In the genomic region with DNA sequence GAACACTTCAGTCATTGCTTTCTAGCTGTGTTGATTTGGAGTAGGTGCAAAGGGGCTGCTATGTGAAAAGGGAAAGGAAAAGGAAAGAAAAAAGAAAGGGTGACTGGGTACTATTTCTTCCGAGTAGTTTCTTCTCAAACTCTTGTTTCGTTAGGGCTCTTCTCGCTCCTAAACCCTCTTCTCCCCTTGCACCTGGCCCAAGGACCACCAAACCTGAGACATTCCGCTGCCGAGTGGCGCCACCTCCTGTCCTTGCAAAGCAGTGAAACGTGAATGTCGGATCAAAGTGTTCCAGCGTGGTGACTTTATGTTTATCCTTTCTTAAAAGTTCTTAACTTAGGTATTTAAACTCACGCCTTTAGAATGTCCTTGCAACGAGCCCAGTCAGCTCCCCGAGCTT, we compare ENCODE assay signal across 8 mouse cellular contexts. TPM values are rescaled to one million over a fixed set of nuclear protein-coding genes. Genes with fewer than 3 reads are reported as not detected.
DNase-seq lines count a peak whose midpoint lies in the region; ATAC-seq and TF ChIP-seq lines count a peak whose summit lies in the region.

No protein-coding gene starts in this region.

- peak; percentile 91 for TF ChIP-seq CTCF in gastrocnemius, adult 2 months (IDR thresholded peaks at IDR 0.05)

- peak overlapping the region; percentile 68 for H3K4me3 ChIP-seq in gastrocnemius, adult 2 months
- peak overlapping the region; percentile 15 for H3K4me3 ChIP-seq in forebrain, embryonic 15.5 days
- peak overlapping the region; percentile 34 for H3K4me3 ChIP-seq in intestine, embryonic 16.5 days (ENCODE audit: low read length)
- H3K4me3 ChIP-seq in lung, embryonic 15.5 days, result peak overlapping the region; percentile 33
- H3K4me3 ChIP-seq in neural tube, embryonic 15.5 days (replicated peaks), result peak overlapping the region; percentile 15

- H3K27ac ChIP-seq in gastrocnemius, adult 2 months, result 0 out of 2 replicates have a peak overlapping the region, but pooled peaks have one; percentile 17
- H3K27ac ChIP-seq in forebrain, embryonic 15.5 days (replicated peaks), result no peak overlapping the region
- no peak overlapping the region for H3K27ac ChIP-seq in intestine, embryonic 16.5 days (ENCODE audit: low read length)
- no peak overlapping the region for H3K27ac ChIP-seq in lung, embryonic 15.5 days
- no peak overlapping the region for H3K27ac ChIP-seq in neural tube, embryonic 15.5 days (replicated peaks)

- WGBS in forebrain, embryonic 15.5 days, result under 1% methylated on average over 12 of the region's 12 CpGs
- under 1% methylated on average over 12 of the region's 12 CpGs for WGBS in intestine, embryonic 16.5 days
- WGBS in lung, embryonic 15.5 days, result under 1% methylated on average over 12 of the region's 12 CpGs
- WGBS in neural tube, embryonic 15.5 days, result under 1% methylated on average over 12 of the region's 12 CpGs

- ATAC-seq in forebrain, embryonic 15.5 days (replicated peaks), result no peak
- no peak for ATAC-seq in intestine, embryonic 16.5 days
- ATAC-seq in lung, embryonic 15.5 days (ENCODE audit: borderline replicate concordance, extremely low read depth, low FRiP score, low TSS enrichment), result no peak
- ATAC-seq in neural tube, embryonic 15.5 days (ENCODE audit: low FRiP score), result no peak

- peak overlapping the region; percentile 66 for H3K4me2 ChIP-seq in forebrain, embryonic 15.5 days (replicated peaks)
- peak overlapping the region; percentile 62 for H3K4me2 ChIP-seq in intestine, embryonic 16.5 days (ENCODE audit: low read depth, low read length)
- H3K4me2 ChIP-seq in lung, embryonic 15.5 days, result peak overlapping the region; percentile 66
- peak overlapping the region; percentile 69 for H3K4me2 ChIP-seq in neural tube, embryonic 15.5 days

- intact Hi-C loops in gastrocnemius, adult 2 months (cut with DNase I), result loop anchor here (1.0 kb wide), 2 partner anchors 24 to 47 kb away; no protein-coding TSS in a partner anchor

- H3K9me3 ChIP-seq in forebrain, embryonic 15.5 days, result no peaks in the 10 kb centered on the region
- no peaks in the 10 kb centered on the region for H3K9me3 ChIP-seq in intestine, embryonic 16.5 days (ENCODE audit: control insufficient read depth, low read length)
- no peaks in the 10 kb centered on the region for H3K9me3 ChIP-seq in lung, embryonic 15.5 days
- no peaks in the 10 kb centered on the region for H3K9me3 ChIP-seq in neural tube, embryonic 15.5 days (replicated peaks)

- peaks cover 32% of the 10 kb centered on the region for H3K4me1 ChIP-seq in forebrain, embryonic 15.5 days
- H3K4me1 ChIP-seq in intestine, embryonic 16.5 days (ENCODE audit: control insufficient read depth, insufficient read depth, low read length), result peaks cover 19% of the 10 kb centered on the region
- H3K4me1 ChIP-seq in lung, embryonic 15.5 days, result peaks cover 41% of the 10 kb centered on the region
- peaks cover 34% of the 10 kb centered on the region for H3K4me1 ChIP-seq in neural tube, embryonic 15.5 days

- DNase-seq in gastrocnemius, adult 2 months, result peak; percentile 63
- no peak for DNase-seq in gastrocnemius, adult 8-10 months (ENCODE audit: low spot score in 2 of 2)
- peak; percentile 20 for DNase-seq in adipocyte (ENCODE audit: low spot score)
- DNase-seq in layer of hippocampus, adult 9-11 months, result no peak

- H3K27me3 ChIP-seq in forebrain, embryonic 15.5 days, result peaks cover 5% of the 10 kb centered on the region; the same call in 1 of the 2 replicates
- no peaks in the 10 kb centered on the region for H3K27me3 ChIP-seq in intestine, embryonic 16.5 days (replicated peaks; ENCODE audit: control insufficient read depth, insufficient read depth, low read length)
- H3K27me3 ChIP-seq in lung, embryonic 15.5 days, result peaks cover 20% of the 10 kb centered on the region
- peaks cover 18% of the 10 kb centered on the region for H3K27me3 ChIP-seq in neural tube, embryonic 15.5 days (replicated peaks)

- no peak overlapping the region for H3K9ac ChIP-seq in forebrain, embryonic 15.5 days (replicated peaks)
- no peak overlapping the region for H3K9ac ChIP-seq in intestine, embryonic 16.5 days (ENCODE audit: low read depth, low read length)
- no peak overlapping the region; the same call in 1 of the 2 replicates for H3K9ac ChIP-seq in lung, embryonic 15.5 days
- no peak overlapping the region for H3K9ac ChIP-seq in neural tube, embryonic 15.5 days (replicated peaks)

- no peaks in the 10 kb centered on the region for H3K36me3 ChIP-seq in forebrain, embryonic 15.5 days
- H3K36me3 ChIP-seq in intestine, embryonic 16.5 days (ENCODE audit: control insufficient read depth, insufficient read depth, low read length), result no peaks in the 10 kb centered on the region
- H3K36me3 ChIP-seq in lung, embryonic 15.5 days, result no peaks in the 10 kb centered on the region
- H3K36me3 ChIP-seq in neural tube, embryonic 15.5 days, result no peaks in the 10 kb centered on the region

RNA-seq across cellular contexts. Expression of a gene that starts 2.4 kb away (rescaled TPM):
- 100 to 1,000 TPM in 1 of 2 experiments, 10 to 100 TPM in 1; 81.2 to 115 TPM for total RNA-seq in gastrocnemius, adult 2 months (2021)
- 100 to 1,000 TPM in 1 of 4 experiments, 10 to 100 TPM in 3; 41.8 to 112 (median 61.1) TPM for total RNA-seq in gastrocnemius, adult 8-10 months (2022)
- 10.5 and 14.0 TPM in 2 replicates for polyA plus RNA-seq in forebrain, embryonic 15.5 days (2015; fragmentation: Nextera tagmentation; extraction: Ambion mirVana)
- polyA plus RNA-seq in intestine, embryonic 16.5 days (2015; fragmentation: Nextera tagmentation; extraction: Ambion mirVana), result 0.76 and 1.1 TPM in 2 replicates
- polyA plus RNA-seq in lung, embryonic 15.5 days (2015; fragmentation: Nextera tagmentation; extraction: Ambion mirVana), result 11.6 and 11.9 TPM in 2 replicates
- 1.3 and 1.8 TPM in 2 replicates for polyA plus RNA-seq in neural tube, embryonic 15.5 days (2015; fragmentation: Nextera tagmentation; extraction: Ambion mirVana)

RNA-seq across cellular contexts. Expression of a gene that starts 13.1 kb away (rescaled TPM):
- 10 to 100 TPM; 41.0 to 50.3 TPM for total RNA-seq in gastrocnemius, adult 2 months (2021)
- 10 to 100 TPM; 44.6 to 48.2 (median 47.8) TPM for total RNA-seq in gastrocnemius, adult 8-10 months (2022)
- polyA plus RNA-seq in forebrain, embryonic 15.5 days (2015; fragmentation: Nextera tagmentation; extraction: Ambion mirVana), result 31.3 and 39.8 TPM in 2 replicates
- 47.7 and 55.6 TPM in 2 replicates for polyA plus RNA-seq in intestine, embryonic 16.5 days (2015; fragmentation: Nextera tagmentation; extraction: Ambion mirVana)
- polyA plus RNA-seq in lung, embryonic 15.5 days (2015; fragmentation: Nextera tagmentation; extraction: Ambion mirVana), result 37.9 and 47.4 TPM in 2 replicates
- polyA plus RNA-seq in neural tube, embryonic 15.5 days (2015; fragmentation: Nextera tagmentation; extraction: Ambion mirVana), result 31.0 and 39.5 TPM in 2 replicates

RNA-seq across cellular contexts. Expression of a gene that starts 15.1 kb away (rescaled TPM):
- 1 to 10 TPM; 1.4 to 2.1 TPM for total RNA-seq in gastrocnemius, adult 2 months (2021)
- 1 to 10 TPM; 1.1 to 2.1 (median 1.5) TPM for total RNA-seq in gastrocnemius, adult 8-10 months (2022)
- 12.7 and 14.7 TPM in 2 replicates for polyA plus RNA-seq in forebrain, embryonic 15.5 days (2015; fragmentation: Nextera tagmentation; extraction: Ambion mirVana)
- polyA plus RNA-seq in intestine, embryonic 16.5 days (2015; fragmentation: Nextera tagmentation; extraction: Ambion mirVana), result 18.4 and 19.8 TPM in 2 replicates
- 69.8 and 76.9 TPM in 2 replicates for polyA plus RNA-seq in lung, embryonic 15.5 days (2015; fragmentation: Nextera tagmentation; extraction: Ambion mirVana)
- polyA plus RNA-seq in neural tube, embryonic 15.5 days (2015; fragmentation: Nextera tagmentation; extraction: Ambion mirVana), result 23.8 and 25.3 TPM in 2 replicates

RNA-seq across cellular contexts. Expression of a gene that starts 22.2 kb away (rescaled TPM):
- 10 to 100 TPM; 76.4 to 89.9 TPM for total RNA-seq in gastrocnemius, adult 2 months (2021)
- total RNA-seq in gastrocnemius, adult 8-10 months (2022), result 100 to 1,000 TPM in 1 of 4 experiments, 10 to 100 TPM in 3; 76.8 to 106 (median 90.5) TPM
- 196 and 207 TPM in 2 replicates for polyA plus RNA-seq in forebrain, embryonic 15.5 days (2015; fragmentation: Nextera tagmentation; extraction: Ambion mirVana)
- 140 and 150 TPM in 2 replicates for polyA plus RNA-seq in intestine, embryonic 16.5 days (2015; fragmentation: Nextera tagmentation; extraction: Ambion mirVana)
- 222 and 233 TPM in 2 replicates for polyA plus RNA-seq in lung, embryonic 15.5 days (2015; fragmentation: Nextera tagmentation; extraction: Ambion mirVana)
- polyA plus RNA-seq in neural tube, embryonic 15.5 days (2015; fragmentation: Nextera tagmentation; extraction: Ambion mirVana), result 99.6 and 157 TPM in 2 replicates

RNA-seq across cellular contexts. Expression of a gene that starts 24.8 kb away (rescaled TPM):
- total RNA-seq in gastrocnemius, adult 2 months (2021), result 1 to 10 TPM; 2.7 to 9.3 TPM
- 10 to 100 TPM in 3 of 4 experiments, 1 to 10 TPM in 1; 9.4 to 22.7 (median 15.7) TPM for total RNA-seq in gastrocnemius, adult 8-10 months (2022)
- 4.3 TPM in 2 replicates for polyA plus RNA-seq in forebrain, embryonic 15.5 days (2015; fragmentation: Nextera tagmentation; extraction: Ambion mirVana)
- 6.4 and 7.6 TPM in 2 replicates for polyA plus RNA-seq in intestine, embryonic 16.5 days (2015; fragmentation: Nextera tagmentation; extraction: Ambion mirVana)
- polyA plus RNA-seq in lung, embryonic 15.5 days (2015; fragmentation: Nextera tagmentation; extraction: Ambion mirVana), result 4.9 and 5.2 TPM in 2 replicates
- 4.3 and 4.5 TPM in 2 replicates for polyA plus RNA-seq in neural tube, embryonic 15.5 days (2015; fragmentation: Nextera tagmentation; extraction: Ambion mirVana)

Comparison
In these comparisons a context has a peak if more than half of its experiments do, and no peak if none do; other contexts are left out.
1. DNase-seq: peak in gastrocnemius, adult 2 months (single experiment) and adipocyte (single experiment); none in gastrocnemius, adult 8-10 months (0 of 2) and layer of hippocampus, adult 9-11 months (single experiment).
2. H3K4me3 ChIP-seq: peak in every context shown above with its lines; median percentile 68 in gastrocnemius, adult 2 months; 34 in intestine, embryonic 16.5 days; 33 in lung, embryonic 15.5 days; 15 in forebrain, embryonic 15.5 days; 15 in neural tube, embryonic 15.5 days.
3. Peak in every context shown above with its lines, with median percentiles within 50 percentile points of each other: H3K4me2 ChIP-seq.